Mouse (Mus musculus) frontal cortex, postnatal 10 days (tissue): ENCODE data around the gene Gm44805.

Source experiments
- DNase-seq, 2 experiments: peaks; one replicate each; pipeline ENCODE4 v3.0.0; 2022; ENCODE audit warnings: low spot score in 2 of 2, mixed read lengths in 1 of 2

Gene Gm44805

DNA sequence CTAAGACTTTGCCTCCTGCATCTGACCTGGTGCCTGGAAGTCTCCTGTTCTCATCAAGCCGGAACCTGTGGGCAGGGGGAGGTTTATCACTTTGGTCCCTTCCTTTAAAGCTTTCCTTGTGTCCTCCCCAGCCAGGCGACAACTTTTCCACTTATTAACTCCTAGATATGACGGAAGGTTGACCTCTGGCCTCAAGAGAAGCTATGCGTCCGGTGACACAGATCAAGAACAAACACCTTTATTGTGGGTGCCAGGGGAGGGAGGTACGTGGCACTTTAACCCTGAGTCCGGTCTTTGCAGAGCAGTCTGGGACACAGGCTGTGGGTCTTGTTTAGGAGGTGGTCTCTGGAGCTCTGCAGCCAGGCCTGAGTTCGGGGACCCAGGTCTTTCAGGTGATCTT is 3.4 kb downstream of the Gm44805 start, which contains the start of gene Apoc2:
Apoc2 (minus strand) TSS at position 70 of the 400 bp plus-strand sequence.
- no peak for DNase-seq

DNA sequence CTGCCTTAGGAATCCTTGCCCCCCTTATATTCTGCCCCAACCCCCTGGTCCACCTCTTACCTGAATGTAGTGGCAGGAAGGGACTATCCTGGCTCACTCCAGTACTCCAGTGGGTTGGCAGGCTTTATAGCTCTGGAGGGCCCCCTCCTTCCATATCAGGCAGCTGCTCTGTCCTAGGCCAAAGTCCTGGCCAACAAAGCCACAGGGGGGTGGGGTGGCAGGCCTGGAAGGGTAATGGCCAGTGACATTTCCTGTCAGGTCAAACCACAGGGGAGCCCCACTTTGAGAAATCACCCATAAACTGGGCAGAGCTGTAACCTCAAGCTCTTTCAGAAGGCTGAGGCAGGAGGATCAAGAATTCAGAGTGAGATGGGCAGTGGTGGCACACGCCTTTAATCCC is 4.6 kb downstream of the Gm44805 start:
- DNase-seq: no peak

DNA sequence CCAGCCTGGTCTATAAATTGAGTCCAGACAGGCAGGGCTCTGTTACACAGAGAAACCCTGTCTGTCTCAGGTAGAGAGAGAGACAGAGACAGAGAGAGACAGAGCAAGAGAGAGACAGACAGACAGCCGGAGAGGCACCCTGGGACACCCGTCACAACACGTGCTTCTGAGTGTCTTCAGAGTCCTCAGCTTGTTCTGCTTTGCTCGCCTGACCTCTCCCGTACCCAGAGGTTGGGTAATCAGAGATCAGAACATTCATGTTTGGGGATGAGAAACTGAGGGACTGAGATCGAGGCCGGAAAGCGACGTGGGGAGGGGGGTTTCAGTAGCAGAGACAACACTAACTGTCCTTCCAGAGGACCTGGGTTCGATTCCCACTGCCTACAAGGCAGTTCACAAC is 5.4 kb downstream of the Gm44805 start:
- DNase-seq: no peak

GRCm38 (mm10) chr7:19673083-19673699 is 8.0 kb downstream of the Gm44805 start:
- no peak for DNase-seq

DNA sequence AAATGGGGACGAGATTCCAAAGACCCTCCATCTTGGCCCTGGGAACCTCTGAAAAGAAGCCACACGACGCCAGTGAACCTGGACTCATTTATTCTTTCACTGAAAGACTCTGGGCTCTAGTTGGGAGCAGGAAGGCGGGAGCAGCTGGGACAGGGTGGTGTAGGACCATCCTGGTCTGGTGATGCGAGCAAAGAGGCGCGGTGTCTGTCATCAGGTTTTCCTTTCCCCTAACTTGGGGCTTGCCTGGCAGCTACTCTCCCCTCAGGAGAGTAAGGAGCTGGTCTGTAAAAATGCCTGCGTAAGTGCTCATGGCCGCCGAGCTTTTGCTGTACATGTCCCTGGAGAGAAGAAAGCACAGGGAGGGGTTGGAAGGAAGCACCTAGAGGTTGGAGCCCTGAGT is 9.7 kb downstream of the Gm44805 start:
- DNase-seq: no peak

- peak; percentile 88 to 90 for DNase-seq
Observed at GRCm38 (mm10) chr7:19668947-19669721, 12.1 kb downstream of the Gm44805 start.

GRCm38 (mm10) chr7:19667434-19667833 is 13.8 kb downstream of the Gm44805 start:
- no peak for DNase-seq

- DNase-seq: no peak
Observed at GRCm38 (mm10) chr7:19666750-19667149, 14.5 kb downstream of the Gm44805 start.

DNA sequence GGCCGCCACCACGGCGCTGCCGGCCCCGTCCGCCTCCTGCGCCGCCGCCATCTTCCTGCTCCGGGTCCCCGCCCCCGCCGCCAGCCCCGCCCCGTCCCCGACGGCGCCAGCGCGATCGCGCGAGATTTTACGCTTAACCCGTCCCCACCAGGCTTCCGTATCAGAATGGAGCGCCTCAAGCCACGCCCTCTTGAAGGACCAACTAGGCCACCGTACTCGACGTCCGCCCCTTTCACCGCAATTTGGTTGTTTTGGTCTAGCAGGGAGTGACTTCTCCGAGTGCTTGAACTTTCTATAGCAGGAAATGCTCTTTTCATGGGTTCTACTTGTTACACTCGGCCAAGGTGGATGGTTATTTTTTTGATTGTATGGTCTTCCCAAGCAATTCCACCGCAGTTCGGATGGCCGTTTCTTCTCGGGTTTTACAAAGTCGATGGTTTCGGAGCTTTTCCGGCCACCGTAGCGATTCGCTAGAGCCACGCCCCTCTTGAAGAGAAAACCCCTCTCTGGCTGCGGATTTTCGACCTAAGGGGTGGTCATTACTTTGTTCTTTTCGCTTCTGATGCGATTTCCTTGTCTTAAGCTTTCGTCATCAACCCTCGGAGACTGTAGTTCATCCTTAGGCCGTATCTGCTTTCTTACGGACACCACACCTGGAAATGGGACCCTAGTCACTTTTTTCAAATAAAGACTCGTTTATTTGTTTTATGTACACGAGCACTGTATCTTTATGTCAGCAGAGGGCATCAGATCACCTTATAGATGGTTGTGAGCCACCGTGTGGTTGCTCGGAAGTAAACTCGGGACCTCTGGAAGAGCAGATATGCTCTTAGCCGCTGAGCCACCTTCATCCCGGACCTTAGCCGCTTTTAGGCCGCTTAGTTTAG is 16.0 kb downstream of the Gm44805 start, which contains the start of gene Clptm1:
Clptm1 (minus strand) TSS at position 79 of the 887 bp plus-strand sequence.
- peak; percentile 94 to 96 for DNase-seq

GRCm38 (mm10) chr7:19664455-19664954 is 16.7 kb downstream of the Gm44805 start:
- peak in 1 of 2 experiments; percentile 36 for DNase-seq

DNA sequence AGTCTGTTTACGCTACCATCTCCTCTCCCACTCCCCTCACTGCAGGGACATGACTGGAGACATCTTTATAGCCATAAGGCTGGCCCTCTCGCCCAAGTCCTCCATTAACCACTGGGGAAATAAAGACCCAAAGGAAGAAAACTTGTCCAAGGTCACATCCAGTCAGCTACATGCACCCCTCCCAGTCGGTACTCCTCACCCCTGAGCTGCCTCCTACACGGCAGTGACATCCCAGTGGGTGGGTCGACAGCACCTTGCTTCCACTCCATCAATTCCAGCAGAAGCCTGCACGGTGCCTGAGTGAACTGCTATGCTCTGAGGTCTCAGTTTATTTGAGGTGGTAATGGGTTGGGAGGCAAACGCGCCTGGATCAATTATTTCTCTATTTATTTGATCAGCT is 17.3 kb downstream of the Gm44805 start:
- peak in 1 of 2 experiments; percentile 26 for DNase-seq

- no peak for DNase-seq
Observed at GRCm38 (mm10) chr7:19652614-19653013, 28.6 kb downstream of the Gm44805 start.

DNA sequence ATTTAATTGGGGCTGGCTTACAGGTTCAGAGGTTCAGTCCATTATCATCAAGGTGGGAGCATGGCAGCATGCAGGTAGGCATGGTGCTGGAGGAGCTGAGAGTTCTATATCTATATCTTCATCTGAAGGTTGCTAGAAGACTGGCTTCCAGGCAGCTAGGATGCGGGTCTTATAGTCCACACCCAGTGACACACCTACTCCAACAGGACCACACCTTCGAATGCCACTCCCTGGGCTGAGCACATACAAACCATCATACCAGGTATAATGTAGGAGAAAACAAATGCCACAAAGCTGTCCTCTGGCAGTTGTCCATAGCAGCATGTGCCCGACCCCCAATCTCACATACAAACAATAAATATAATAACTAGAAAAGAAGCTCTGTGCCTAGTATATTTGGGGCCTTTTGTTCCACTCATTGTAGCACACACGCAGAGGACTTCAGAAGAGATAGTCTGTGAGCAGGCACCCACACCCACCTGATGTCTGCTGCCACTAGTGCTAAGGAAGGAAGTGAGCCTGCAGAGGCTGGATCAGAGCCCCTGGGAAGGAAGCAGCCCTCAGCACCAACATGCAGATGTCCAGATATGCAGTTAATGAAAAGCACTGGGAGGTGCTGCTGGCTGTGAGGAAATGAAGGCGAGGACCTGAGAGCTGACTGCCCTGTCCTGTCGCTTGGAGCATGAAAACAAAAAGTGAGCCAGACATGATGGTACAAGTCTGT is 30.0 kb downstream of the Gm44805 start:
- no peak for DNase-seq

- no peak for DNase-seq
Observed at GRCm38 (mm10) chr7:19641223-19641622, 40.0 kb downstream of the Gm44805 start.

DNA sequence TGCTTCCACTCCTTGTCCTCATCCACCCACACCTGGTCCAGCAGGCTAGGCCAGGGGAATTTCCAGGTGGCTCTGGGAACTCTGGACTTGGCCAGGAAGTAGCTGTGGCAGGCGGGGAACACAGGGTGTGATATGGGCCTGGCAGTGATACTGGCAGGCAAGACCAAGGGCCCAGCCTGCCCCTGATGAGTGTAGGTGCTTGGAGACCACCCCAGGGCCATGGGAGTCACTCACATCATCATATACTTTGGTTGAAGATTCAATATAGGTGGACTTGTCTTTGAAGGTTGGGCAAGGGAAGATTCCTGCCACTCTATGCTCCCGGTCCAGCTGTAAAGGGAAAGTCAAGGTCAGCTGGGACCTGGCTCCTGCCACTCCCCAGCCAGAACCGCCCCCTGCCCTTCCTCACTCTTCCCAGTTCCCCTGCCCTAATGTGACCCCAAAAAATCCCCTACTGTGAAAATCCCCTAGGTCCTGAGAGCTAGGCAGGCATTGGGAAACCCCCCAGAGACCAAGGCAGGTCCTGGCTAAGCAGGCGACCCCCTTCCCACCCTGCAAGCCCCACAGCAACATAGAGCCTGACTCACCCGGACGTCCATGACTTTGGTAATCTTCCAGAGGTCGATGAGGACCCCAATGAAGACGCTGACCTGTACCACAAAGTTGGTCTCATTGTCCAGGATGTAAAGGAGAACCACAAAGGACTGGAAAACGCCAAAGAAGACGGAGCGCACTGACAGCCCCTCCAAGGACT is 46.0 kb downstream of the Gm44805 start:
- DNase-seq: no peak

DNA sequence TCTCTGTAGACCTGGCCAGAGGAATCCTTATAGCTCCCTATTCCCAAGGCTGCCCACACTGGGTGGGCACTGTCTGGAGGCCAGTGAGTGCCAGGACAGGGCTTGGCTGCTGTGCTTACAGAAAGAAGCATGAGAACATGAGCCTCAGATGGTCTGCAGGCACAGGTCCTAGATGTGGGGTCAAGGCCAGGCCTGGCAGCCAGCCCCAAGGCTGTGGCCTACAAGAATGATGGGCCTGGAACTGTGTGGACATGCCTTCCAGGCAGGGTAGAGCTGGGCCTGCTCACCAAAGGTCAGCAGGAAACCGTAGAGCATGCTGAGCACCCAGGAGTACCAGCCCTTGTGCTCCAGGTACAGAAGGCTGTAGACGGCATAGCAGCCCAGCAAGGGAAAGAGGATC is 46.6 kb downstream of the Gm44805 start:
- no peak for DNase-seq

GRCm38 (mm10) chr7:19633855-19634254 is 47.4 kb downstream of the Gm44805 start:
- no peak for DNase-seq

DNA sequence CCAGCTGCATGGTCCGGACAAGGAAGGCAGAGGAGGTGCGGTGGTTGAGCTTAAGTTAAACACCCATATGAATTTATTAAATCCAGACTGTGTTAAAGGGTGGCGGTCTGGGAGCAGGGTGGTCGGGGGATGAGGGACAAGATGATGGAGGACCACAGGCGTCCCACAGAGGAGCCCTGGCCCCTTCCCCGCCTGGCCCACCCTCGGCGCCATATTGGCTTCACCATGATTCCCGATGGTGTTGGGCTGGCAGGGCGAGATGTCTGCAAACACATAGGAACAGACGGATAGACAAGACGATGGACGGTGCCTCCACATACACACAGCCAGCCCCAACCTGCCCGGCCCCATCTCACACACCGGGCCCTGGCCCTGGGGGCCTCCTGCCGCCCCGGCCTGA is 48.0 kb downstream of the Gm44805 start:
- DNase-seq: peak in 1 of 2 experiments; percentile 19

- no peak for DNase-seq
Observed at GRCm38 (mm10) chr7:19632720-19633119, 48.5 kb downstream of the Gm44805 start.

- no peak for DNase-seq
Observed at GRCm38 (mm10) chr7:19632275-19632674, 48.9 kb downstream of the Gm44805 start.

DNA sequence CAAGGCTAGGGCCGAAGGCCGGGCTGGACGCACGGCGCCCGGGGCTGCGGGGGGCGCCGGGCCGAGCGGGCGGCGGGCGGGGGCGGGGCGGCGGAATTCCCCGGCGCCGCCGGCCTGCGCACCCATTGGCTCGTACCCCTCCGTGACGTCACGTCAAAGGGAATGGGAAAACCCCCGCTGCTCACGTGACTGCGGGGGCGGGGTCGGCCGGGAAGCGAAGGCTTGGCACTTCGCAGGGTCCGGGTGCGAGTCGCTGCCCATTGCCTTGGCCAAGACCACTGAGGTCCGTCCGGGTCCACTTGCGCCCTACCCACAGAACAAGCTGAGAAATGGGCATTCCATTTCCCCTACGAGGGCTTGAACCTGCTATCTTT is 51.9 kb downstream of the Gm44805 start, which contains the start of gene Relb:
Relb (minus strand) TSS at position 78 of the 374 bp plus-strand sequence.
- DNase-seq: peak; percentile 85 to 92
